Mouse (Mus musculus): Measurements from ENCODE around the gene Evi2a.

The Evi2a gene

DNA sequence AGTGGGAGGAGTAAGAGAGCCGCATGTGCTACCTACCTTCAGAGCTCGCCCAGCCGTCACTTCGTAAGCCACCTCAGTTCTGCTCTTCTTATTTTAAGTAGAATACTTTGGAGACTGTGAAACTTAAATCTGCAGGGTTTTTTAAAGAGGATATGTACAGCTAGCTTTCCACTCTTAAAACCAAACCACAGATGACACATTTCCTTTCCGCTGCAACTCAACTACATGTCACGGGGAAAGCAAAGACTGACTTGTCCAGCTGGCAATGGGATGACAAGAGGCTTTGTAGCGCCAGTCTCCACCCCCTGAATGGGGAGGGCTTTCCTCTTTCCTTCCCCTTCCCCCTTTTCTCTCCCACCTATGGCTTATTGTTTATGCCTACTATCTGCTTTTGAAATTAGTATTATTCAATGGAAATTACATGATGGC lies at the start of gene Evi2a, which contains the start of gene Evi2:
Gene Evi2a (minus strand): TSS at position 277 of the 429 bp plus-strand sequence.
Gene Evi2 (minus strand): TSS at position 257 of the 429 bp plus-strand sequence.
- no peak for DNase-seq (ENCODE audit: low spot score)

DNA sequence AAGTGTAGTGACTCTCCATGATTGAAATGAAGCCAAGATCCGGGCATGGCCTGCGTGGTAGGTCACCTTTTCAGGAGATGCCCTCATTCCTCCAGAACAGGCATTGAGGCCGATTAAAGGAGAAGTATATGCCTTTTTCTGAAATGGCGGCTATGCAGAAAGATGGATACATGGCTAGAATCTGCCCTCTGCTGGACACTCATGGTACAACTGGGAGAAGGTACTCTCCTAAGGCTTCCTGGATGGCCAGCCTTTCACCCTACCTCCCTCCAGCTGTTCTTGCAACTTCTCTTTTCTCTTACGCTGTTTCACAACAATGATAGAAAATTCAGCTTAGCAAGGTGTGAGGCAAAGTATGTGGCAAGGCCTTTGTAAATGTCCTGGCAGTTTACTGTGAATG lies 47.3 kb upstream of the Evi2a start:
- peak; percentile 84 for DNase-seq (ENCODE audit: low spot score)

DNA sequence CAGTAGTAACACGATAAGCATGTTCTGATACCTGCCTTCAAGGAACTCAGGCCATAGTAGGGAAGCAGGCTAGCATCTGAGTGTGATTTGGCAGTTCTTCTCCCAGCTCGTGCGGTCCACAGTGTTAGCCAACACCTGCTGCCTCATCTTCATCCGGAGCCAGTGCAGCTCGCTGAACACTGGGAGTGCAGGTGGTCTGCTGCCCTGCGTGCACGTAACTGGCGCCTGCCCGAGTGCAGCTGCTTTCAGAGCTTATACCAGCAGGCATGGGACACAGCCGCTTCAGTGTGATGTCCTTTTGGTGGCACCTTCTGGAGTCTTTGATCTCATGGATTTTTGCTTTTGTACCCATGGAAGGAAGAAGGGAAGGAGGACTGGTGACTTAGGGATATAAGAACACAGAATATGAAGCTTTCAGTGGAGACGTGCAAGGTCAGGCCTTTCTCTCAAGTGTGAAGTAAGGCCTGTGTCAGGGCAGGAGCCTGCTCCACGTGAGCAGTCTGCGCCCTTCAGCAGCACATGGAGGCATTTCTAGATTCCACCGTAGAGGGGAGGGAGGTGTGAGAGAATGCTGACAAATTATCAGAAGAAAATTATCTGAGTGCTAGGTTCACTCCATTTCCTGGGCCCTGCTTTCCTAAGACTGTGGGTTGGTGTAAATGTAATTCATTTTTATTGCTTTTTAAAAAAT lies 45.1 kb upstream of the Evi2a start:
- DNase-seq (ENCODE audit: low spot score): no peak

DNA sequence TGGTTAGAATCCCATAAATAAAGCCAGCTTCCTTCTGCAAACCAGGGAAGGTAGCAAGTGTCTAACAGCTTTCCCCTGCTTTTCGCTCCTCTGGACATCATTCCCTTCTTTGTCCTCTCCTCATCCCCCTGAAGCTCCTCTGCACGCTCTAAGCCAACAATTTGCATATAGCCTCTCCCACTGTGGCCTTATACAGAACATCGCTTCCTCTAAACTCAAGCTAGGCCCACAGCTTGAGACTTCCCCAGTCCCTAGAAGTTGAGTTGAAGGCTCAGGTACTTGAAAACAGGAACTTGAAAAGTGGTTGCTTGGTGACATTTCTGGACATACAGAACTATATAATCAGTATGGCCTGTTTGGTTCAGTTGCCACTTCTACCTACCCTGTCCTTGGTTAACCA lies 43.4 kb upstream of the Evi2a start:
- DNase-seq (ENCODE audit: low spot score): no peak

DNA sequence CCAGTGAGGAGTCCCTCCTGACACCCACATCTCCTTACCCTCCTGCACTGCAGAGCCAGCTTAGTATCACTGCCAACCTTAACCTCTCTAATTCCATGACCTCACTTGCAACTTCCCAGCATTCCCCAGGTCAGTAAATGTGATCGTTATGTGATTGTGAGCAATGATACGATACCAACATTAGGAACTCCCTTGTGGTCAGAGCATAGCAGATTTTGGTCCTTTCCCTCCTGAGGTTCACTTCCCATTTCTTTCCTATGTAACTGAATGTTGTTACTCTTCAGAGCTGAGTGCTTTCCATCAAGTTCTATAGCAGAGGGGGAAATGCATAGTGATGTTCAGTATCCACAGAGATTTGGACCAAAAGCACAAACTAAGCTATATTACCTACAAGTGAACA lies 39.9 kb upstream of the Evi2a start:
- DNase-seq (ENCODE audit: low spot score): no peak

DNA sequence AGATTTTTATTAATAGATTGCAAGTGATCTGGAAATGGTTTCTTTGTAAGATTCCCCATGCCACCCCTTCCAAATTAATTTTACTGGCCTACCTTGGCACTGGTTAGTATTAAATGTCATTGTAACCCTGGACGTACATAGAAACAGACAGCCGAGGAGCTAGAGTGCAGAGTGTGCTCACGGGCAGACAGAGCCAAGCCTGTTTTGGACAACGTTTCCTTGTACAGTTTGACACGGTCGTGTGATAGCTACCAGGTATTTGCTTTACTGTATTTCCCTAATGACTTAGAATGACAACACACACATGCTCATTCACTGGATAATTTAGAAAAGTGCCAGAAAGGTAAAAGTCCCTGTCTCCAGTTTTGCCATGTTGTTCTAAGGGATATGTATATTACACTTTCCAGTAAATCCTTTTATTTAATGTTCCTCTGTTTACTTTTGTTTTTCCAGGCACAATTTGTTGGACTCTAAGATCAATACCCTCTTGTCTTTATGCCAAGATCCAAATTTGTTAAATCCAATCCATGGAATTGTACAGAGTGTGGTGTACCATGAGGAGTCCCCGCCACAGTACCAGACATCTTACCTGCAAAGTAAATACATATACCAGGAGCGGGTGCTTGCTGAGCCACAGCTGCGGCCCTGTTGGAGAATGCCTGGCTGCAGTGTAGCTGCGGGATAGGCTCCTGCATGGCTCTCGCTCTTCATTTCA lies 37.9 kb upstream of the Evi2a start:
- DNase-seq (ENCODE audit: low spot score): no peak

DNA sequence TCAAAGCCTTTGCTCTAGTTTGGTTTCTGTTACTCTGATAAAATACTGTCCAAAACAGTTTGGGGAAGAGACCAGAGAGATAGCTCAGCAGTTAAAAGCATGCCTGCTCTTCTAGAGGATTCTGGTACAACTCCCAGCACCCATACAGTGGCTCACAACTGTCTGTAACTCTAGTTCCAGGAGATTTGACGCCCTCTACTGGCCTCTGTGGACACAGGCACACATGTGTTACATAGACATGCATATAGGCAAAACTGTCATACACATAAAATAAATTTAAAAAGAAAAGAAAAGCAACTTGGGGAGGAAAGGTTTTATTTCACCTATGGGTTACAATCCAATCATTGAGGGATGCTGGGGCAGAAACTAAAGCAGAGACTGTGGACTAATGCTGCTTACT lies 36.5 kb upstream of the Evi2a start:
- no peak for DNase-seq (ENCODE audit: low spot score)

DNA sequence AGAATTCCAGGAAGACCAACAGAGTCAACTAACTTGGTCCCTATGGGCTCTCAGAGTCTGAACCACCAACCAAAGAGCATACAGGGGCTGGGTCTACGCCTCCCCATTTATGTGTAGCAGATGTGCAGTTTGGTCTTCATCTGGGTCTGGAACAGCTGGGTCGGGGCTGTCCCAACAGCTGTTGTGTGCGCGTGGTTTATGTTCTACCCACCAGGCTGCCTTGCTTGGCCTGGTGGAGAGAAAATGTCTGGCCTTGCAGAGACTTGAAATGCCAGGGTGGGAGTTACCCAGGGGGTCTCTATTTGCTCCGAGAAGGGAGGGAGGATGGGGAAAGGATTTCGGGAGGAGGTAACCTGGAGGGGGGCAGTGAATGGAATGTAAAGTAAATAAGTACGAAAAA lies 33.1 kb upstream of the Evi2a start:
- no peak for DNase-seq (ENCODE audit: low spot score)

DNA sequence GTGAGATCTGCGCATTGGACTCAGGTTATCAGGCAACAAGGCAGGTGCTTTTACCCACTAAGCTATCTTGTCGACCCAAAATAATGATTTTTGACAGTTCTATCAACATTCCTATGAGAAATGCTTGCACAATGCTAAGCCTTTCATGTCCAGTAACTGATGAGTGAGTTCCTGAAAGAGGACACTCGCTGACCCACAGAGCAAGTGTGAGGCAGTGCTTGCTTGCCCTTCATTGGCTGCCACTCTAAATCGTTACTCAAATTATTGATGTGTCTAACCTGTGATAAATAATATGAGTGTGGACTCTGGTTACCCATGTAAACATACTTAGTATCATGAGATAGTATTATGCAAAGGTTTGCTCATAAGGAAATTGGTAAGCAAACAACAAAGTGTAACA lies 30.1 kb upstream of the Evi2a start:
- DNase-seq (ENCODE audit: low spot score): no peak

DNA sequence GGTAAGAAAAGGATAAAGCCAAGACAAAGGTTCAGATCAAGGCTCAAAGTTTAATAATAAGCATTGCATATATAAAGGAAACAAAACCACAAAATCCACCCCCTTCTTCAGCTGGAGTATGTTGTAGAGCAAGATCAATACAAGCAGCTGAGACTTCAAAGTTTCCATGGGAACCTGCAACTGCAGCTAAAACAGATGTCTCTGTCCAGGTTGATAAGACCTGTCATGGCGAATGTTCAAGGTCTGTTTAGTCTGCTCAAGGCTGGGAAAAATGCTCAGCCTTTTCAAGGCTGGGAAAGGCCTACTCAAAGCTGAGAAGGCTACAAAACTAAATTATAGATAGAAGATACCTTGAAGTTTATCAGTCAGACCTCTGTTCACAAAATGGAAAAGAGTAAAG lies 22.2 kb upstream of the Evi2a start:
- DNase-seq (ENCODE audit: low spot score): no peak

DNA sequence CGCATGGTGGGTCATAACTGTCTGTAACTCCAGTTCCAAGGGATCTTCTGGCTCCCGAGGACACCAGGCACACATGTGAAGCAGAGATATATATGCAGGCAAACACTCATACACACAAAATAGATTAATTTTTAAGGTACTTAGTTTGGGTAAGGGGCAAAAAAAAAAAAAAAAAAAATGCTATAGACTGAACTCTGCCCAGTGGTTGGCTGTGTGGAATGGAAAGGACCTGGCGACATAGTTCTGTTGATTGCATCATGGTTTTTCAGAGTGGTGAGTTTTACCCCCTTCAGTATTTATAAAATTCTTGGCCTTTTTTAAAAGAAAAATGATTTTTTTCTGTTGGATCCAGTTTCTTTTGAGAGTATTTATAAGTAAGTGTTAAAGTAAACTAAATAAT lies 5.9 kb upstream of the Evi2a start:
- DNase-seq (ENCODE audit: low spot score): no peak

DNA sequence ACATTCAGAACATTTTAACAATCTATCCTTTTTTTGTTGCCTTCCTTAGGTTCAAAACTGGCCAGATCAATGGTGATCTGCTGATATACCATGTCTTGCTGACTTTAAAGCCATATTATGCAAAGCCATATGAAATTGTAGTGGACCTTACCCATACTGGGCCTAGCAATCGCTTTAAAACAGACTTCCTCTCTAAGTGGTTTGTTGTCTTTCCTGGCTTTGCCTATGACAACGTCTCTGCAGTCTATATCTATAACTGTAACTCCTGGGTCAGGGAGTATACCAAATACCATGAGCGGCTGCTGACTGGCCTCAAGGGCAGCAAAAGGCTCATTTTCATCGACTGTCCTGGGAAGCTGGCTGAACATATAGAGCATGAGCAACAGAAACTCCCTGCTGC lies 5.1 kb upstream of the Evi2a start:
- DNase-seq (ENCODE audit: low spot score): no peak

DNA sequence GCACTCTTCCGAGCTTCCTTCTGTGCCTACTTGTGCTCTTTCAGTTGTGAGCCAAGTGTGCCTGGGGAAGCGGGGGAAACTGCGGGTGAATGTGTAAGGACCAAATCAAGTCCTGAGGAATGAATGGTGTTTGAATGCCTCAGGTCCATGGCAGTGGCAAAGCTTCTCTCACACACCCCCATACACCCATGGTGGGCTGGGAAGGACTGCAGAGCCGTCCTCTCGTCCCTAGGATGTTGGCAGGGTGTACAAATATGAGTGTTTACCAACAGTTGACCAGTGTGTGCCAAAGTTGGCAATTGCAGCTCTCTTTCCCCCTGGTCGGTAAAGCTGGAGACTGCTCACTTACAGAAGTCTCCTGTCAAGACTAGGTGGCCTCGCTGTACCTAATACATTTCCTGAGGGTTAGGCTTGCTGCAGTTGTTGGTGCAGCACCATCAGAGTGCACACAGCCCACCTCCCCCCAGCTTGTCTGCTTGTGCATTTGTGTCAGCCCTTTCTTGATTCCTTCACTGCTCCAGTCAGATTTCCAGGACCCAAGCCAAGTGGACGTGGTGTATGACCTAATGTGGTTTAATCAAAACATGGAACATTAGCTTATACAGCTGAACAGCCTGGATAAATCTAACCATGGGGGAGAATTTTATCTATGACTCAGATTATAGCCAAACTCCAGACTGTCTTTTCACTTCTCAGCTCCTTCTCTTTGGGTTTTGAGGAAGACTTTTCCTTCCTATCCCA lies 3.7 kb upstream of the Evi2a start:
- peak; percentile 53 for DNase-seq (ENCODE audit: low spot score)

DNA sequence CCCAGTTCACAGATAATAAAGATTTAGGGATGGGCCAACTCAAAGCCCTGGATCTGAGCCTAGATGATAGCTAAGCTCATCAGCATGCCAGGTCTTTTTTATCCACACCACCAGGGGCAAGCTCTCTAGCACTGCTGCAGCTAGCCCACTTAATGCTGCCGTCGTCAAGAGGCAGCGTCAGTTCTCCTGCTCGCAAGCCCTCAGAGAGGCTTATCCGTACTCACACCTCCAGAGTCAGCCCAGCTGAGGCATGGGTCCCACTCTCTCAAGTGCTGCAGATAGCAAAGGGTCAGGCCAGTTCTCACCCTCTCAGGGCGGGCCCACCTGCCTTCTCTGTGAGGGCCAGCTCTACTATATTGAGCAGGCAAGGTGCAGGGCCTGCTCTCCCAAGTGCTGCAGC lies 2.9 kb upstream of the Evi2a start:
- DNase-seq (ENCODE audit: low spot score): no peak

DNA sequence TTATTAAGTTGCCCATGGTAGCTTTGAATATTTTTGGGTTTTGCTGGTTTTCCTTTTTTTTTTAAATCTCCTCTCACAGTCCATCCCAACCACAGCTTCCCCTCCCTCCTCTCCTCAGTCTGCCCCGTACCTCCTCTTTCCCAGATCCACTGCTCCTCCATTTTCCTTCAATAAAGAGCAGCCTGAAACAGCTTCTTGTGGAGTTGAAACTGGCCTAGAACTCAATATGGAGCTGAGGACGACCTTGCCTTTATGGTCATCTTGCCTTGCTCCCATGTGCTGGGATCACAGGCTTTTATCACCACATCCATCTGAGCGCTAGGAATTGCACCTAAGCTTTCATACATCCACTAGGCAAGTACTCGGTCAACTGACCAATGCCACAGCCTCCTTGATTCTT lies 1.1 kb upstream of the Evi2a start:
- no peak for DNase-seq (ENCODE audit: low spot score)

DNA sequence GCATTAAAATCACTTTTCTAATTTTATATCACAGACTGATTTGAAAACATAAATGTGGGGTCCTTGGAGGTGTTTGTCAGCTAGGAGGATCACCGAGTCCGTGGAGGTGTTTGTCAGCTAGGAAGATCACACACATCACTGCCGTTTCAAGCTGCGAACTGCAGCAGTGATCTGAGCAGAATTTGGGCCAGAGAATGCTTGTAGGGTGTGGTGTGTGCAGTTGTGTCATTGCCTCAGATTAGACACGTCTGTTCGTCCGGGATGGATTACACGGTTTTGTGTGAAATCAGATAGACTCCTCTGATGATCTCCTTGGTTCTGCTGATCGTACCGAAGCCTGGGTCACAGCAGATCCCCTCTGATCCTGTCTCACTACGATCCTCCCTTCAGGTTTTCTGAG lies 365 bp upstream of the Evi2a start:
- no peak for DNase-seq (ENCODE audit: low spot score)

DNA sequence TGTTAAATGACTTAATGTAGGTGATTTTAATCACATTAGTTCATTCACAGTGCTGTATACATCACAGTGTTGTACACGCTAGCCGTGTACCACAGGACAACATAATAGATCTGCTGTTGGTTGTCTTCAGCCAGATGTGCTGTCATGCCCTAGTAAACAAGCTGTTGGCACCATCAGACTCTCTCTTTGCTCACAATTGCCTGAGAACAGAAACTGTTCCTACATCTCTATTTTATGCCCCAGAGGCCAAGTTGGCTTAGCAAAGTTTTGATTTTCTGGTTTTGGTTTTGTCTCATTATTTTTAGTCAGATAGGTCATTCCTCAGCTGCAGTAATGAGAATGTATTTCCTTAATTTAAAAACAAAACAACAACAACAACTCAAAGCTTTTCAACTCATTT lies 673 bp downstream of the Evi2a start:
- DNase-seq (ENCODE audit: low spot score): no peak

DNA sequence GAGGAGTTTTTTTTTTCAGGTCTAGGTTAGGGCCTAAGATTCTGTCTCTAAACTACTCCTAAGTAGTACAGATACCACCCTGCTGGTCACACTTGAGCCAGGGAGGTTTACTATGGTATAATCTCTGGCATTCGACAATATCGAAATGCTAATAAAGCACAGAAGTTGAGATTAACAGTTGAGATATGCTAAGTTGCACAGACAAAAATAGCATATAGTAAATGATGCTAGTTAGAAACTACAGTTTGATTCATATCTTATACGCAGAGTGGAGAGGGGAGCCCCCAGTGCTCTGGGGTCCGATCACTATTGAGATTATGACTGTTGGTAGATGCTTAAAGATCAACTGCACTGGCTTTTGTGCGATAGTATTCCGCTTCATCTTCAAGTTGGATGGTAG lies 1.2 kb downstream of the Evi2a start:
- DNase-seq (ENCODE audit: low spot score): no peak

DNA sequence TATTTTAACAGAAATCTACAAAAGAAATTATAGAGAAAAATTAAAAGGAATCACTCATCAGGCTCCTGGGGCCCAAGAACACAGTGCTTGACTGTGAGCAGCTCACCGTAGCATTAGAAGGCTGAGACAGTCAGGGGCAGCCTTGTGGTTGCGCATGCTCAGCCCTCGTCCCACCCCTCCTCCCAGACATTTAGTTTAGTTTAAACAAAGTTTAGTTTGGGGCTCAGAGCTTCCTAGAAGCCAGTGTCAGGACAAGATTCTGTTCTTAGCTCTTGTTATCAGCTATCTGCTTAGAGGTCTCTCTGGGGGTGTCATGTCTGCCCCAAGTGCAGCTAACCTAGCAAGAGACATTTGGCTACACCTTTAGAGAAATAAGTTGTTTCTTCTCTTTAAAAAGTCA lies 1.8 kb downstream of the Evi2a start:
- DNase-seq (ENCODE audit: low spot score): no peak

DNA sequence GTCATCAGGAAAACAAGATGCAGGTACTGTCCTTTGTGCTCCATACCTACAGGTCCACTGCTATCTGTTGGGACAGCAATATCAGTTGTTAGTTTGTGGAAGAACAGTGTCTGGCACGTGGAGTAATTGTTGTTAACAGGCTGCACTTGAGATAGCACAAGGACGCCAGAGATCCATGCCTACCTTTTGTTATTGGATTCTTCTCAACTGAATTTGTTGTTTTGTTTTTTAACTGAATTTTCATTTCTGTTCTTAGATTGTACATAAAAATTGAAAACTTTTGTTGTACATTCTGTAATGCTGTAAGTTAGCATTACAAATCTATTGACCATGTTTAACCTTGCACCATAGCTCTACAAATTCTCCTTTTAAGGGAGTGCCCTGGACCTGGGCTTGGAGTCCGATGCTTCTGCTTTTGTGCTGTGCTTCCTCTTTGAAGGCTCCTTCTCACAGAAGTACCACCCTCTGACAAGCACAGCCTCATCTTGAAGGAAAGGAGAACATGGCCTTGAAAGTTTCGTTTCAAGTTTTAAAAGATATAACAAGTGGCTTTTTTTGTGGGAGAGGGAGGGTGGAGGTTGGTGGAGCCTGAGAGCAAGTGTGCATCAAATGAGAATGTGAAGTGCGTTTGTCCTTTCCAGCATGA lies 2.5 kb downstream of the Evi2a start:
- DNase-seq (ENCODE audit: low spot score): no peak

DNA sequence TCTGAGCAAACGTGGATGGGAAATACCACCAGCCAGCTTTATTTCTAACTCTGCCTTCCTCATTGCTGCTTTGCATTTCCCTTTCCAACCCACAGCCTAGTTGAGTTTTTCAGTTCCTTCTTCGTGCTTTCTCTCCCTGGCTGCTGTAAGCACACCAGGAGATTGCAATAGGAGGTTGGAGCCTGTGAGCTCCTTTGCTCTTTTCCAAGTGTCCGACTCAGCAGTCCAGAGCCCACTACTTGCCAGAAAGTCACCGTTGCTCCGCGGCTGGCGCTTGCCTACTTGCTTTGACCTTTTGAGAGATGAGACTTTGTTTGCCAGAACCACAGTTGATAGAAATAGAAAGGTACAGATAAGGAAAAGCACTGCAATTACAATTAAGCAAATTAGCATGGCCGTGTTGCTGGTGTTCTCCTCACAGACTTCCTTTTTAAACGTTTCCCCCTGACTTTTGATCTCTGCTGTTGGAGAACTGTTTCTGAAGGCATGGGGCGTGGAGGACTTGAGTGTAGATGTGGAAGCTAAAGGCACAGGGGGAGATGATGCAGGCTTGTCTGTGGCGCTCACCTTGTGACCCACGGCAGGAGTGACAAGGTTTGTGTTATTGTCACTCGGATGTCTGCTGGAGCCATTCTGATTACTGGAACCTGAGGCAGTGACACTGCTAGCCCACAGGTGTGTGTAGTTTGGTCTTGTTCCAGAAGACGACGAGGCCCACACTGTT lies 3.2 kb downstream of the Evi2a start:
- DNase-seq (ENCODE audit: low spot score): no peak

DNA sequence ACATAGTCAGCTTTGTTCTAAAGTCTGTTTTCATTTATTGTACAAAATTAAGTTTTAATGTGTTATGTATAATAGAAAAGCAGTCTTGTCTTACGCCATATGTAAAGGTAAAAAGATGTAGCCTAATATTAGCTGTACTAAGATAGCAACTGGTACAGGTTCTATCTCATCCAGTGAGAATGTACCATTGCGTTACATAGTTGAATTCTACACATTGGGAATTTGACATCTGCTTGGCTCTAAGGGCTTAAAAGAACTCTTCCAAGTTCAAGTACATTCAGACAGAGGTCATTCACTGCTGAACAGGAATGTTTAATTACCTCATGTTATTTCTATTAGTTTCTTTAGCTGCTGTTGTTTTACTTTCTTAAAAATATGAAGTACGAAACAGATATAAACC lies 3.9 kb downstream of the Evi2a start:
- no peak for DNase-seq (ENCODE audit: low spot score)

Measured in testis, postnatal 10 days (tissue).